Mouse (Mus musculus) G1E (cell line): Measurements from ENCODE around the gene Tldc2. TPM values are rescaled to one million over a fixed set of nuclear protein-coding genes. Genes with fewer than 3 reads are reported as not detected.

ENCODE experiments used
- ATAC-seq: 2 replicates; pipeline ENCODE4 v1.8.0; 2016; ENCODE audit warnings: mild to moderate bottlenecking; ENCODE audit not compliant: insufficient number of reproducible peaks, poor library complexity, low FRiP score, severe bottlenecking; ENCODE audit errors: extremely low read depth
- DNase-seq: peaks from one replicate; pipeline ENCODE4 v3.0.0; 2012; ENCODE audit warnings: low spot score
- H3K27me3 ChIP-seq: 2 replicates; pipeline ENCODE4 v1.6.1; 2012; ENCODE audit warnings: mild to moderate bottlenecking, low read length, inconsistent platforms; ENCODE audit not compliant: insufficient read depth
- H3K36me3 ChIP-seq: replicated peaks from 2 replicates; pipeline ENCODE3; 2012; ENCODE audit warnings: mild to moderate bottlenecking, inconsistent platforms
- H3K4me1 ChIP-seq: 2 replicates; pipeline ENCODE4 v1.6.1; 2012; ENCODE audit warnings: low read depth, low read length, inconsistent platforms, mixed read lengths; ENCODE audit not compliant: insufficient read depth
- H3K4me3 ChIP-seq: 2 replicates; pipeline ENCODE4 v1.5.1; 2012; ENCODE audit warnings: low read depth, mild to moderate bottlenecking, inconsistent platforms, low read length, moderate library complexity, mixed read lengths
- H3K9me3 ChIP-seq: replicated peaks from 2 replicates; pipeline ENCODE4 v1.6.1; 2012; ENCODE audit warnings: inconsistent platforms
- CTCF ChIP-seq: IDR thresholded peaks from 2 replicates; pipeline ENCODE4 v1.5.1; 2012; ENCODE audit warnings: low read depth, low read length, inconsistent platforms, mixed read lengths
- GATA1 ChIP-seq: IDR thresholded peaks from 2 replicates; pipeline ENCODE4 v1.6.1; 2012; ENCODE audit warnings: borderline replicate concordance, low read length, inconsistent platforms, mixed read lengths
- GATA2 ChIP-seq: IDR thresholded peaks from 2 replicates; pipeline ENCODE4 v1.6.1; 2012; ENCODE audit warnings: low read depth, low read length, inconsistent platforms, borderline replicate concordance
- POLR2AphosphoS5 ChIP-seq: IDR thresholded peaks from 2 replicates; pipeline ENCODE4 v1.6.1; 2012; ENCODE audit warnings: low read depth, low read length, inconsistent platforms; ENCODE audit not compliant: insufficient replicate concordance
- TAL1 ChIP-seq: conservative IDR thresholded peaks from 2 replicates; pipeline ENCODE4 v1.6.1; 2012; ENCODE audit warnings: low read depth, low read length, inconsistent platforms, mixed read lengths
- polyA plus RNA-seq: library from polyadenylated mRNA; stranded (reverse); fragments of >175 nt; gene quantifications from 2 replicates; pipeline ENCODE4 v1.2.3, GENCODE M21; 2012
- total RNA-seq, 2 experiments: library from RNA; stranded (forward) in 1 of 2; stranded (reverse) in 1 of 2; fragments of 200-1000 nt in 1 of 2; fragments of >200 nt in 1 of 2; fragmentation: Nextera tagmentation in 1 of 2; gene quantifications; 2 replicates each; pipeline ENCODE4 v1.2.3; 2014 to 2017

The Tldc2 gene
- total and polyA plus RNA-seq, 3 experiments, result not detected

DNA sequence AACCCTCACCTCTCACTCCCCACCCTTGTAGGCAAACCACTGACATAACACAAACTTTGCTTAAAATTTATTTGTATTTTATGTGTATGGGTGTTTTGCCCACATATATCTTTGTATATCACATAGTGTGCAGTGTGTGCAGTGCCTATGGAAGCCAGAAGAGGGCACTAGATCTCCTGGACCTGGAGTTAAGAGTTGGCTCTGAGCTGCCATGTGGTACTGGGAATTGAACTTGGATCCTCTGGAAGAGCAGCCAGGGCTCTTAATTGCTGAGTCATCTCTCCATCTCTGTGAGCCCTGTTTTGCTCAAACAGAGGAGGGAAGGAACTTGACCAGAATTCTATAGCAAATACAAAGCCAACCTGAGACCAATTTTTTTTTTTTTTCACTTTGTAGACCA lies 42.9 kb upstream of the Tldc2 start:
- peaks cover 21% of the 10 kb centered on the region for H3K4me1 ChIP-seq
- TF ChIP-seq GATA1 (no peak), CTCF (no peak), POLR2AphosphoS5 (no peak), GATA2 (no peak), TAL1 (no peak)
- no peak for DNase-seq
- H3K27me3 ChIP-seq, result peaks cover 52% of the 10 kb centered on the region
- H3K9me3 ChIP-seq, result no peaks in the 10 kb centered on the region
- no peak for ATAC-seq
- no peak overlapping the region for H3K4me3 ChIP-seq
- no peaks in the 10 kb centered on the region for H3K36me3 ChIP-seq

DNA sequence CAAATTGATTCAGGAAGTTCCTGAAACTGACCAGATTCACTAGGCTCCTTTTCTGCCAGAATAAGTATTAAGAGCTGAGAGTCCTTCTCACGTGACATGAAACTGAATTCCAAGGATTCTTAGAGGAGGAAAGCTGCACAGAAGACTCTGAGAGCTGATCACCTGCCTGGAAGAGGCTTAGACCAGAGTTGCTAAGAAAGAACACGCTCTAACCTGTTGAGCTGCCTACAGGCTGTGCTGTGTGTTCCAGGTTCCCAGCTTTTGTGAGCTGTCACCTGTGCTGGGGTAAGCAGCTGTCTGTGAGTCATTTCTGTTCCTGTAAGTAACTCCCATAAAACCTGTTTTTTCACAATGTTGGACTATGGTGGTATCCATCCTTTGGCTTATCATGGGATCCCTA lies 40.9 kb upstream of the Tldc2 start:
- DNase-seq (no peak), ATAC-seq (no peak)
- Histone ChIP-seq H3K4me1 (peaks cover 9% of the 10 kb centered on the region), H3K36me3 (no peaks in the 10 kb centered on the region), H3K9me3 (no peaks in the 10 kb centered on the region), H3K4me3 (no peak overlapping the region), H3K27me3 (peaks cover 45% of the 10 kb centered on the region)
- TF ChIP-seq TAL1, result no peak
- TF ChIP-seq GATA1, result no peak

DNA sequence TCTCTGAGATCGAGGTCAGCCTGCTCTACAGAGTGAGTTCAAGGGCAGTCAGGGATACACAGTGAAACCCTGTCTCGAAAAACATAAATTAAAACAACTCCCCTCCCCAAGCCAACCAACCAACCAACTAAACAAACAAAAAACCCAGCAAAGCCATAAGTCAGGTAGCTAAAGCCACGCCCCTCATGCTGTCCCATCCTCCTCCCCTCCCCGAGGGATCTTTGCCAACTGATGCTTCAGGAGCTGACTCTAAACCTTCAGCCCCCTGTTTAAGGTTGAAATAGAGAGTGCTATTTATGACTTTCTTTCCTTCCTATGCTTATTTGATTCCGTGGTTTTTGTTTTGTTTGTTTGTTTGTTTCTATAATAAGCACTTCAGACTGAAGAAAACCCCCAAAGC lies 39.9 kb upstream of the Tldc2 start:
- TF ChIP-seq GATA2 (no peak), GATA1 (no peak)
- Histone ChIP-seq H3K27me3 (peaks cover 39% of the 10 kb centered on the region), H3K4me3 (no peak overlapping the region), H3K36me3 (no peaks in the 10 kb centered on the region), H3K9me3 (no peaks in the 10 kb centered on the region), H3K4me1 (peaks cover 2% of the 10 kb centered on the region; the same call in 1 of the 2 replicates)
- DNase-seq, result no peak
- ATAC-seq, result no peak

DNA sequence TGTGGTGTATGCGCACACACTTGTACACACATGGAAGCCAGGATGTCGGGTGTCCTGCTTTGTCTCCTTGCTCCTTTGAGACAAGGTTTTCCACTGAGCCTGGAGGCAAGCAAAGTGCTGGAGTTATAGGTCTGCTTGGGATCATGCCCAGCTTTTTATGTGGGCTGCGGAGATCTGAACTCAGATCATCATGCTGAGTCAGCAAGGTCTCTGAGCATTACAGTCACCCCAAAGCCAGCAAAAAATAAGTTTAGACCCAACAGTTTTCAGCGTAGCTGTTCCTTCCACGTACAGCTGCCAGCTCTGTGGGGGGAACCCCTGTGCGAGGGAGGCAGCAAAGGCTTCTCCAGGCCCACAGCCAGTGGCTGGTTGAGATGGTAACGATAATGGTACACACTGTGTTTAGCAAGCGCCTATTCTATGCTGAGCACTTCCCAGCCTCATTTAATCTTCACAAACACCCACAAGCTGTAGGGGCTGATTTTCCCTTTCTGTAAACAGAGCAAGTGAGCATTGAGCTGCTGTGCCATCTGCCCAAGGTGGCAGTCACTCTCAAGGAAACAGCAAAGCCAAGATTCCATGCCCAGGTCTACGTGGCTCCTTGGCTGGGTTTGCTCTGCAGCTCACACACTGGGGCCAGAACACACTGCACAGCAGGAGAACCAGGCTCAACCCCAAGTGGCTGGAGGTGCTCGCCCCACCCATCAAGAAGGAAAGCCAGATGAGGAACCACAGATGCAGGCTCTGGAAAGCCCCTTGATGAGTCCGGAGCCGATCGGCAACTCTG lies 38.3 kb upstream of the Tldc2 start:
- Histone ChIP-seq H3K4me3 (no peak overlapping the region), H3K36me3 (no peaks in the 10 kb centered on the region), H3K9me3 (no peaks in the 10 kb centered on the region), H3K4me1 (0 out of 2 replicates have a peak, but pooled peaks cover 2% of the 10 kb centered on the region), H3K27me3 (peaks cover 41% of the 10 kb centered on the region)
- no peak for TF ChIP-seq POLR2AphosphoS5
- no peak for TF ChIP-seq CTCF
- TF ChIP-seq TAL1, result no peak
- TF ChIP-seq GATA1, result no peak
- no peak for TF ChIP-seq GATA2
- no peak for ATAC-seq
- no peak for DNase-seq

DNA sequence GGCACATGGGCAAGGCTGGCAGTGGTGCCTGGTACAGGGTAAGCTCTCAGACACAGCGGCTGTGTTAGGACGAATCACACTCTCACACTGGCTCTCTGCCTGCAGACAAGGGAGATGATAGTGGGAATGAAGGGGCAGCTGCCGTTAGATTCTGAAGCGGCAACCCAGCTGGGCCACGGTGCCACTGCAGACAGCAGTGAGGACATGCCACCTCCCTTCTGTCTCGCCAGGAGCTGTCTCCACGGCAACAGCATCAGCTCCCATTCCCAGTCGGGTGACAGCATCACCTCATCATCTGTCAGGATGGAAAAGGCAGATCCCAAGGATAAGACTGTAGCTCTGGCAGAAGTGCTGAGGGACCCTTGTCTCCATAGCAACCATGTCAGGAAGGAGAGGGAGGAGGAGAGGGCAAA lies 37.0 kb upstream of the Tldc2 start:
- 0 out of 2 replicates have a peak, but pooled peaks cover 2% of the 10 kb centered on the region for H3K4me1 ChIP-seq
- TF ChIP-seq GATA2 (no peak), TAL1 (no peak), CTCF (no peak), POLR2AphosphoS5 (no peak), GATA1 (no peak)
- H3K27me3 ChIP-seq, result peaks cover 51% of the 10 kb centered on the region
- no peaks in the 10 kb centered on the region for H3K36me3 ChIP-seq
- DNase-seq (no peak), ATAC-seq (no peak)
- H3K9me3 ChIP-seq, result no peaks in the 10 kb centered on the region
- H3K4me3 ChIP-seq, result no peak overlapping the region

DNA sequence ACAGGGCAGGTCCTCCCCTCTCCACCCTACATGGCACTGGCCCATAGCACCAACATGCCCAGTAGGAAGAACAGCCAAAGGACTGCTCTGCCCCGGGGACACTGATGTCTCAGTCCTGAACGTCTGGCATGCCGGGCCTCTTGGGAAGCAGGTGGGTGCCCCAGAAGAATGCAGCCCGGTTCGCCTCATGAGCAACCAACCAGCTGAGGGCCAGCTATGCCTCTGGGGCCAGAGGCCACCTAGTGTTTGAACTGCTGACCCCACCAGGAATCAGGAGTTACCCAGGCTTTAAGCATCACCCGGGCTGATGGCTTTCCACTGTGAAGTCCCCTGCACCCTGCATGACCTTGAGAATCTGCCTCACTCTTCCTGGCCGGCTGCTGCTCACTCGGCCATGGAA lies 34.4 kb upstream of the Tldc2 start:
- Histone ChIP-seq H3K27me3 (peaks cover 61% of the 10 kb centered on the region), H3K36me3 (no peaks in the 10 kb centered on the region), H3K4me3 (no peak overlapping the region), H3K4me1 (0 out of 2 replicates have a peak, but pooled peaks cover 2% of the 10 kb centered on the region), H3K9me3 (no peaks in the 10 kb centered on the region)
- ATAC-seq (no peak), DNase-seq (no peak)
- TF ChIP-seq TAL1, result no peak
- no peak for TF ChIP-seq GATA2
- no peak for TF ChIP-seq GATA1
- no peak for TF ChIP-seq CTCF
- TF ChIP-seq POLR2AphosphoS5, result no peak

DNA sequence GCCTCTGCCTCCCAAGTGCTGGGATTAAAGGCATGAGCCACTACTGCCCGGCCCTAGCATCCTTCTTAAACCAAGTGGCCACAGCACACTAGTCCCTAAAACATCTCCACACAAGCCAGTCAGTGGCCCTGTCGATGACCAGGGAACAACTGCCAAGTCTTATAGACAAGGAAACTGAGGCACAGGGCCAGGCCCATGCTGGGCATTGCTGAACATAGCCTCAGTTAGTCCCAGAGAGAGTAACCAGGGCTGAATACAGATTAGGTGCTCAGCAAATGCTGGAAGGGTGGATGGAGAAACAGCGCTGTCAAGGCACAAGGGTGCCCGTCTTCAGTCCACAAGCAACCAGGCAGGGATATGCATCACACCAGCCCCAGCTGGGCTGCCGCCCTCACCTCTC lies 33.7 kb upstream of the Tldc2 start:
- H3K4me1 ChIP-seq, result 0 out of 2 replicates have a peak, but pooled peaks cover 2% of the 10 kb centered on the region
- ATAC-seq, result no peak

More for the DNA sequence above, 33.7 kb upstream of the Tldc2 start:
- no peak for DNase-seq
- Histone ChIP-seq H3K36me3 (no peaks in the 10 kb centered on the region), H3K9me3 (no peaks in the 10 kb centered on the region), H3K27me3 (peaks cover 63% of the 10 kb centered on the region), H3K4me3 (no peak overlapping the region)
- no peak for TF ChIP-seq GATA2
- TF ChIP-seq CTCF, result no peak
- no peak for TF ChIP-seq GATA1
- no peak for TF ChIP-seq POLR2AphosphoS5
- TF ChIP-seq TAL1, result no peak
